Mouse (Mus musculus) heart, embryonic 11.5 days (tissue): ENCODE results near the gene B4galt3. TPM values are rescaled to one million over a fixed set of nuclear protein-coding genes. Genes with fewer than 3 reads are reported as not detected.
"Not testable (repeated sequence)": the region's sequence is repeated elsewhere in the genome, so short reads cannot be mapped to it uniquely, and the experiment has no call there.

Source experiments
- ATAC-seq: fragments of 200-750 bp; cut with Nextera tagmentation; replicated peaks from 2 replicates; pipeline ENCODE4 v1.8.0; 2017; ENCODE audit warnings: moderate library complexity; ENCODE audit not compliant: insufficient number of reproducible peaks, low FRiP score, low TSS enrichment
- H3K27ac ChIP-seq: fragments of 300-500 bp; sonication (generic); 2 replicates; pipeline ENCODE4 v1.5.1; 2014; ENCODE audit warnings: mild to moderate bottlenecking, low read depth, low read length
- H3K27me3 ChIP-seq: fragments of 300-500 bp; sonication (generic); 2 replicates; pipeline ENCODE4 v1.6.1; 2014; ENCODE audit warnings: mild to moderate bottlenecking, low read length, mixed read lengths; ENCODE audit not compliant: control insufficient read depth, insufficient read depth
- H3K36me3 ChIP-seq: fragments of 300-500 bp; sonication (generic); 2 replicates; pipeline ENCODE4 v1.6.1; 2014; ENCODE audit warnings: mild to moderate bottlenecking, low read length, moderate library complexity, mixed read lengths; ENCODE audit not compliant: control insufficient read depth, insufficient read depth
- H3K4me1 ChIP-seq: fragments of 300-500 bp; sonication (generic); 2 replicates; pipeline ENCODE4 v1.6.1; 2014; ENCODE audit warnings: low read length; ENCODE audit not compliant: control insufficient read depth, insufficient read depth
- H3K4me2 ChIP-seq: fragments of 300-500 bp; sonication (generic); 2 replicates; pipeline ENCODE4 v1.6.1; 2014; ENCODE audit warnings: mild to moderate bottlenecking, moderate library complexity
- H3K4me3 ChIP-seq: fragments of 300-500 bp; sonication (generic); 2 replicates; pipeline ENCODE4 v1.5.1; 2014; ENCODE audit warnings: low read depth, low read length
- H3K9ac ChIP-seq: fragments of 300-500 bp; sonication (generic); 2 replicates; pipeline ENCODE4 v1.6.1; 2014; ENCODE audit warnings: mild to moderate bottlenecking, low read depth, low read length, moderate library complexity
- H3K9me3 ChIP-seq: fragments of 300-500 bp; sonication (generic); replicated peaks from 2 replicates; pipeline ENCODE4 v1.6.1; 2016; ENCODE audit warnings: low read length; ENCODE audit not compliant: control insufficient read depth
- WGBS: fragments of 180-500 bp; shearing (Covaris S2); extraction: QIAGEN DNeasy Blood & Tissue Kit; methylation state at CpG from one replicate; pipeline ENCODE4 v1.1.7; 2014; ENCODE audit not compliant: insufficient replicate concordance; 5-methylcytosine and 5-hydroxymethylcytosine counted together
- polyA plus RNA-seq: library from polyadenylated mRNA; unstranded; fragments of >200 nt; fragmentation: Nextera tagmentation; extraction: Ambion mirVana; gene quantifications from 2 replicates; pipeline ENCODE4 v1.2.1, GENCODE M21; 2014

Gene B4galt3
- polyA plus RNA-seq, 1 experiment from 2014 or later: 49.4 TPM

GRCm38 (mm10) chr1:171293351-171293750 lies 23.2 kb downstream of the B4galt3 start:
- no peaks in the 10 kb centered on the region for H3K27me3 ChIP-seq
- H3K9me3 ChIP-seq: no peaks in the 10 kb centered on the region
- H3K4me2 ChIP-seq: peak overlapping the region; percentile 91
- H3K36me3 ChIP-seq: peaks cover 5% of the 10 kb centered on the region; the same call in 1 of the 2 replicates
- ATAC-seq: no peak
- 81% methylated on average over 3 of the region's 3 CpGs for WGBS
- no peak overlapping the region for H3K9ac ChIP-seq
- peaks cover 10% of the 10 kb centered on the region for H3K4me1 ChIP-seq
- H3K27ac ChIP-seq: no peak overlapping the region
- H3K4me3 ChIP-seq: peak overlapping the region; percentile 82; the same call in 1 of the 2 replicates

- no peak for ATAC-seq
- Histone ChIP-seq H3K4me2 (peak overlapping the region; percentile 91), H3K4me1 (peaks cover 8% of the 10 kb centered on the region), H3K9me3 (no peaks in the 10 kb centered on the region), H3K27ac (peak overlapping the region; percentile 95), H3K27me3 (no peaks in the 10 kb centered on the region), H3K9ac (peak overlapping the region; percentile 96), H3K36me3 (peaks cover 5% of the 10 kb centered on the region; the same call in 1 of the 2 replicates), H3K4me3 (peak overlapping the region; percentile 82)
- 48% methylated on average over 5 of the region's 5 CpGs for WGBS
Measured at GRCm38 (mm10) chr1:171293906-171294297, 23.8 kb downstream of the B4galt3 start.

DNA sequence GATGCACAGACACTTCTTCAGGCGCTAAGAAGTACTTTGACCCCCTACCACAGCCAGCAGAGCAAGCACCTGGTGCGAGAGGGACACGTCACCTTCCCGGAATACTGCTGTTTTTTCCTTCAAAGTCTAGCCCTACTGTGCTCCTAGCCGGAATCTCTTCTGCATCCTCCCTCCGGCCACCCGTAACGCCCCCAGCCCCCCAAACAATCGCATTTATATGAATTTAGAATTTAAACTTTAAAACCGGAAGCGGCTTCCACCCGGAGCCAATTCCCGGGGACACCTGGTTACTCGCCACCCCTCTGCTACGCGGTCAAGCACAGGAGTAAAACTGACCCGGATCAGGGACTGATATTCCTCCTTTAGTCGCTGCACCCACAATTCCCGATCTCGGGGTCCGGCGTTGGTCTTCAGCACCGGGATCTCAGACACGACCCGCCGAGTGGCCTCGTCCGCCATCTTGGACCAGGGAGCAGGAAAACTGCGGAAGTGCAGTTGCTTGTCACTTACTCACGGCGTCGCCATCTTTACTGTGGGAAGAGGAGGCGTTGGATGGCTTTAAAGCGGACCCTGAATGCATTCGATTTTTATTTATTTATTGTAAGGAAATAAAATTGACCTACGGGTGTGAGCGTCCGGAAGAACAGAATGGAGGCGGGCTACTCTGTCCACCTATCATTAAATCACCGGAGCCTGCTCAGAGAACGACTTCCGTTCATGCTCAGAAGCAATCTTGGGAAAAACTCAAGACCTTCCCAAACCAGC lies 24.4 kb downstream of the B4galt3 start, which contains the start of gene Ufc1:
Ufc1 (minus strand) TSS at position 727 of the 765 bp plus-strand sequence.
- H3K4me2 ChIP-seq: peak within 1 kb of the TSS; percentile 91
- H3K27me3 ChIP-seq: no peaks in the 10 kb centered on the region
- H3K27ac ChIP-seq: peak within 1 kb of the TSS; percentile 95
- H3K4me3 ChIP-seq: peak within 1 kb of the TSS; percentile 82
- peak within 1 kb of the TSS; percentile 96 for H3K9ac ChIP-seq
- no peaks in the 10 kb centered on the region for H3K36me3 ChIP-seq
- under 1% methylated on average over 42 of the region's 42 CpGs for WGBS
- H3K4me1 ChIP-seq: peaks cover 8% of the 10 kb centered on the region
- peak; percentile 71 for ATAC-seq
- no peaks in the 10 kb centered on the region for H3K9me3 ChIP-seq

DNA sequence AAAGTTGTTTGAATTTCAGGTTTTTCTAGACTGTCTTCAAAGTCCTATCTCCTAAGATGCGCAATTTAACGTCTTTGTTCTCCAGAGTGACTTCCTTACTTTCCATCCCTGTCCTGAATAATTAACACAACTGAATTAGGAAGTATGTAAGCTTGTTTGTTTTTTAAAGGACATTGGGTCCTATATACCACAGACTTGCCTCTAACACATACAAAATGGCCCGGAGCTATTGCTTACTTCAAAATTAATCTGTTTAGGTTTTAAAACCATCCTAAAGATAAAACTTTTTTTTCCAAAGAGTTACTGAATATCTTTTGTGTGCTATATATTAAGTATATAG lies 24.9 kb downstream of the B4galt3 start:
- ATAC-seq: no peak
- 12% methylated on average over 3 of the region's 3 CpGs for WGBS
- Histone ChIP-seq H3K36me3 (no peaks in the 10 kb centered on the region), H3K27ac (peak overlapping the region; percentile 95), H3K4me3 (peak overlapping the region; percentile 82), H3K9ac (peak overlapping the region; percentile 96), H3K4me1 (peaks cover 8% of the 10 kb centered on the region), H3K4me2 (peak overlapping the region; percentile 91), H3K27me3 (no peaks in the 10 kb centered on the region), H3K9me3 (no peaks in the 10 kb centered on the region)

GRCm38 (mm10) chr1:171298226-171298625 lies 28.1 kb downstream of the B4galt3 start:
- H3K4me1 ChIP-seq: peaks cover 7% of the 10 kb centered on the region
- no peaks in the 10 kb centered on the region for H3K27me3 ChIP-seq
- no peaks in the 10 kb centered on the region for H3K36me3 ChIP-seq
- no peaks in the 10 kb centered on the region for H3K9me3 ChIP-seq
- H3K4me3 ChIP-seq: no peak overlapping the region
- ATAC-seq: no peak
- no peak overlapping the region for H3K9ac ChIP-seq
- WGBS: 46% methylated on average over 3 of the region's 3 CpGs
- no peak overlapping the region for H3K27ac ChIP-seq
- H3K4me2 ChIP-seq: no peak overlapping the region

DNA sequence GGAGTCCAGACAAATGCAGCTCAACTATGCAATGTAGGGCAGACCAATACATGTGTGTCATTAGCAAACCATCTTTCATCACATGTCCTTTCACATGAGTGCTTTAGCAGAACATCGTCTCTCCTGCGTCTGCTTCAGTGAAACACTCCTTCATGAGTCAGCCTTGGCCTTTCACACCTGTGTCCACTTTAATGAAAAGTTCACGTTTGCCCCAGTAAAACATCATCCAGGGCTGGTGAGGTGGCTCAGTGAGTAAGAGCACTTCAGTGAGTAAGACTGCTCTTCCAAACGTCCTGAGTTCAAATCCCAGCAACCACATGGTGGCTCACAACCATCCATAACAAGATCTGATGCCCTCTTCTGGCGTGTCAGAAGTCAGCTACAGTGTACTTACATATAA lies 36.0 kb downstream of the B4galt3 start:
- 73% methylated on average over 5 of the region's 5 CpGs for WGBS
- H3K27ac ChIP-seq, H3K4me2 ChIP-seq: not testable (repeated sequence)

GRCm38 (mm10) chr1:171309321-171309720 lies 39.2 kb downstream of the B4galt3 start:
- Histone ChIP-seq H3K4me3 (no peak overlapping the region), H3K27me3 (no peaks in the 10 kb centered on the region), H3K4me1 (no peaks in the 10 kb centered on the region), H3K9me3 (no peaks in the 10 kb centered on the region), H3K9ac (no peak overlapping the region), H3K4me2 (no peak overlapping the region), H3K27ac (no peak overlapping the region), H3K36me3 (no peaks in the 10 kb centered on the region)
- no peak for ATAC-seq
- 78% methylated on average over 2 of the region's 2 CpGs for WGBS

More for the DNA sequence above, 36.0 kb downstream of the B4galt3 start:
- H3K9me3 ChIP-seq, ATAC-seq, H3K9ac ChIP-seq, H3K36me3 ChIP-seq, H3K27me3 ChIP-seq, H3K4me3 ChIP-seq, H3K4me1 ChIP-seq: not testable (repeated sequence)

- no peak for ATAC-seq
- Histone ChIP-seq H3K4me3 (peak overlapping the region; percentile 25), H3K27me3 (no peaks in the 10 kb centered on the region), H3K4me2 (peak overlapping the region; percentile 57), H3K9me3 (no peaks in the 10 kb centered on the region; the same call in 1 of the 2 replicates), H3K27ac (no peak overlapping the region), H3K9ac (0 out of 2 replicates have a peak overlapping the region, but pooled peaks have one; percentile 56), H3K4me1 (no peaks in the 10 kb centered on the region), H3K36me3 (no peaks in the 10 kb centered on the region)
- WGBS: 18% methylated on average over 7 of the region's 7 CpGs
Measured at GRCm38 (mm10) chr1:171319748-171320147, 49.6 kb downstream of the B4galt3 start.
